10 mouse cellular contexts compared by ENCODE assay signal in genomic region chr4:87933701-87934337, GRCm38 (mm10).
DNase-seq lines count a peak whose midpoint lies in the region; ATAC-seq and TF ChIP-seq lines count a peak whose summit lies in the region.
"Had no signal": no experiment of that assay in that cellular context is flagged by ENCODE, and none has a peak within 500 bp of the region (broad histone marks: within the 10 kb centered on the region; RNA-seq: fewer than 3 reads in every experiment).

No protein-coding gene starts in this region.

- TF ChIP-seq EP300 in heart, adult 2 months (IDR thresholded peaks at IDR 0.05; ENCODE audit: insufficient read depth, low read depth, low read length): no peak

- H3K4me1 ChIP-seq in forebrain, embryonic 13.5 days: peaks cover 37% of the 10 kb centered on the region
- no peaks in the 10 kb centered on the region for H3K4me1 ChIP-seq in forebrain, embryonic 11.5 days (replicated peaks; ENCODE audit: control insufficient read depth, insufficient read depth, low read length)
- H3K4me1 ChIP-seq in lung, adult 2 months (ENCODE audit: control insufficient read depth, insufficient read depth, low read length): peaks cover 13% of the 10 kb centered on the region
- peaks cover 9% of the 10 kb centered on the region for H3K4me1 ChIP-seq in heart, adult 2 months (ENCODE audit: control insufficient read depth, insufficient read depth, low read length)

- no peak overlapping the region for H3K4me2 ChIP-seq in forebrain, embryonic 13.5 days
- H3K4me2 ChIP-seq in forebrain, embryonic 11.5 days (ENCODE audit: low read depth, low read length, severe bottlenecking): no peak overlapping the region
- H3K4me2 ChIP-seq: limb, embryonic 13.5 days; midbrain, embryonic 12.5 days had no signal

- H3K9me3 ChIP-seq in forebrain, embryonic 13.5 days (replicated peaks): no peaks in the 10 kb centered on the region
- no peaks in the 10 kb centered on the region for H3K9me3 ChIP-seq in forebrain, embryonic 11.5 days (ENCODE audit: control insufficient read depth, low read length)
- H3K9me3 ChIP-seq: limb, embryonic 13.5 days; midbrain, embryonic 12.5 days had no signal

- no peak overlapping the region for H3K4me3 ChIP-seq in forebrain, embryonic 13.5 days
- no peak overlapping the region for H3K4me3 ChIP-seq in forebrain, embryonic 11.5 days (ENCODE audit: low read depth, low read length)
- peak overlapping the region; percentile 5 for H3K4me3 ChIP-seq in lung, adult 2 months (replicated peaks; ENCODE audit: extremely low read depth, low read depth, low read length)
- no peak overlapping the region for H3K4me3 ChIP-seq in heart, adult 2 months
- H3K4me3 ChIP-seq: limb, embryonic 13.5 days; midbrain, embryonic 12.5 days had no signal

- no peak overlapping the region for H3K27ac ChIP-seq in forebrain, embryonic 13.5 days
- no peak overlapping the region for H3K27ac ChIP-seq in forebrain, embryonic 11.5 days (ENCODE audit: low read depth, low read length)
- peak overlapping the region; percentile 61 for H3K27ac ChIP-seq in heart, adult 2 months
- H3K27ac ChIP-seq: limb, embryonic 13.5 days; midbrain, embryonic 12.5 days had no signal

- WGBS in forebrain, embryonic 13.5 days: 86% methylated on average over 4 of the region's 4 CpGs
- WGBS in forebrain, embryonic 11.5 days: 88% methylated on average over 4 of the region's 4 CpGs
- 74% methylated on average over 4 of the region's 4 CpGs for WGBS in lung, adult 2 months
- WGBS in heart, adult 2 months: 59% methylated on average over 4 of the region's 4 CpGs

- DNase-seq in forebrain, embryonic 11.5 days (ENCODE audit: low spot score): no peak
- DNase-seq in lung, adult 2 months: no peak
- DNase-seq in lung, postnatal 14 days: no peak
- no peak for DNase-seq in heart, adult 2 months
- peak; percentile 26 for DNase-seq in lung, postnatal 36 days
- no peak for DNase-seq in left cerebral cortex, postnatal 14 days (ENCODE audit: low spot score in 2 of 2)
- no peak for DNase-seq in layer of hippocampus, postnatal 25 days (ENCODE audit: extremely low spot score in 1 of 2, low spot score in 1 of 2)

- intact Hi-C loops in heart, adult 2 months (cut with DNase I): loop anchor here (5.0 kb wide), 1 partner anchor 98 kb away; the partner anchor contains the start of gene Mllt3
- intact Hi-C loops in left cerebral cortex, postnatal 14 days (cut with DNase I): no loop called here

- H3K27me3 ChIP-seq in forebrain, embryonic 13.5 days: no peaks in the 10 kb centered on the region
- H3K27me3 ChIP-seq in forebrain, embryonic 11.5 days (ENCODE audit: control insufficient read depth, insufficient read depth, low read length): no peaks in the 10 kb centered on the region
- H3K27me3 ChIP-seq in heart, adult 2 months (ENCODE audit: control insufficient read depth, insufficient read depth, low read length): no peaks in the 10 kb centered on the region
- H3K27me3 ChIP-seq: limb, embryonic 13.5 days; midbrain, embryonic 12.5 days had no signal

- H3K36me3 ChIP-seq in forebrain, embryonic 13.5 days (ENCODE audit: poor library complexity, severe bottlenecking): no peaks in the 10 kb centered on the region
- H3K36me3 ChIP-seq in forebrain, embryonic 11.5 days (ENCODE audit: control insufficient read depth, insufficient read depth, low read length): no peaks in the 10 kb centered on the region
- peaks cover 9% of the 10 kb centered on the region for H3K36me3 ChIP-seq in heart, adult 2 months (ENCODE audit: control insufficient read depth, insufficient read depth, low read length)
- H3K36me3 ChIP-seq: limb, embryonic 13.5 days; midbrain, embryonic 12.5 days had no signal

- ATAC-seq in forebrain, embryonic 13.5 days: peak; percentile 32; the same call in 1 of the 2 replicates
- no peak for ATAC-seq in forebrain, embryonic 11.5 days (replicated peaks; ENCODE audit: low FRiP score)

- TF ChIP-seq POLR2A in lung, adult 2 months (IDR thresholded peaks at IDR 0.05; ENCODE audit: borderline replicate concordance, extremely low read depth, low read depth, low read length): no peak
- no peak for TF ChIP-seq POLR2A in heart, adult 2 months (IDR thresholded peaks at IDR 0.05; ENCODE audit: insufficient read depth, low read depth, low read length)

- H3K9ac ChIP-seq in forebrain, embryonic 13.5 days: no peak overlapping the region
- H3K9ac ChIP-seq in forebrain, embryonic 11.5 days (ENCODE audit: low read length): no peak overlapping the region
- H3K9ac ChIP-seq in heart, adult 2 months (ENCODE audit: low read depth, low read length): no peak overlapping the region
- H3K9ac ChIP-seq: limb, embryonic 13.5 days; midbrain, embryonic 12.5 days had no signal

- no peak for TF ChIP-seq CTCF in lung, adult 2 months (IDR thresholded peaks at IDR 0.05; ENCODE audit: insufficient read depth, low read length)
- TF ChIP-seq CTCF in heart, adult 2 months (IDR thresholded peaks at IDR 0.05): no peak

- H3K79me2 ChIP-seq in heart, adult 2 months (replicated peaks; ENCODE audit: control insufficient read depth, insufficient read depth, low read length): no peaks in the 10 kb centered on the region; the same call in 1 of the 2 replicates
